Mouse (Mus musculus) hematopoietic stem cell, adult 5-6 weeks (primary cell): ENCODE measurements around the gene Ano4. TPM values are rescaled to one million over a fixed set of nuclear protein-coding genes. Genes with fewer than 3 reads are reported as not detected.
A peak's percentile ranks its signal among the peaks of the same experiment; 100 is the strongest.

Source experiments
- ATAC-seq, 2 experiments: fragments of 125-278 bp in 1 of 2; replicated peaks in 1 of 2; 2 replicates each; pipeline ENCODE4 v1.8.0; 2016 to 2017; ENCODE audit warnings: inconsistent platforms in 2 of 2, mild to moderate bottlenecking in 2 of 2, moderate number of reproducible peaks in 2 of 2, low read depth in 1 of 2, moderate TSS enrichment in 1 of 2; ENCODE audit not compliant: low FRiP score in 2 of 2, poor library complexity in 2 of 2, severe bottlenecking in 2 of 2, insufficient read depth in 1 of 2, low TSS enrichment in 1 of 2
- total RNA-seq: library from RNA; stranded (forward); fragments of 172-1452, 232-1000 nt; gene quantifications from 2 replicates; pipeline ENCODE4 v1.2.3, GENCODE M21; 2017

Ano4 gene
- total RNA-seq, 1 experiment from 2014 or later, result not detected

DNA sequence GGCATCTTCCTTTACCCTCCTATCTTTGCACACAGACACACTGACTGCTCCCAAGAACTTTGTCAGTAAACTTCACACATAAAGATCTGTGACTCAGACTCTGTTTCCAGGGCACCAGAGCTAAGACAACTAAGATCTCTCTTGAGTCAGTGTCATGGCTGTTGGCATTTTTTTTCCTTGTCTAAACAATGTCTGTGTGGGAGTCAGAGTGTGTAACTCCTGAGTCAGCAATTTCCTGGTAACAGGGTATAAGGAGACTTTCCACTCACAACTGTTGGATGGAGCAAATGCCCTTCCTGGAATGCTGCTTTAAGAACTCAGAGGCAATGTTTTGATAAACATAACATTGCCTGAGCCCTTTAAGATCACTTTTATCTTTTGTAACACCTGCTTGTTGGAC is 37.0 kb downstream of the Ano4 start:
- no peak for ATAC-seq

DNA sequence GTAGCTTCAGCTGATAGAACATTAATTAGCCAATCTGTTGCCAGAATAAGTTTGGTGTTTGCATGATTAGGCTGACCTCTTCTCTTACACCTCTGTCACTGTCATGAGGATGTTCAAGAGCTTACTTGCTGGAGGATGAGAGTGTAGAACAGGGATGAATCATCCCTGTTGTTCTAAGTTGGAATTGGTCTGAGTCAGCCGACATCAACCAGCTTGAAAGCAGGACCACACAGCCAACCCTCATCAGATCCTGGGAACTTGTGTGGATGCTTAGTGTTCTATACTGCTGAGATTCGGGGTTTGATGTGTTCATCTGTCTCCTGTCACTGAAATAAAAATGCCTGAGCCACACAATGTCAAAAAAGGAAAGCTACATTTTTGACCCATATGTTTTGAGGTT is 44.2 kb downstream of the Ano4 start:
- no peak for ATAC-seq

GRCm38 (mm10) chr10:89292784-89293183 is 51.8 kb downstream of the Ano4 start:
- ATAC-seq, result no peak

- ATAC-seq, result no peak
These were observed 53.9 kb downstream of the Ano4 start for GRCm38 (mm10) chr10:89290698-89291097.

DNA sequence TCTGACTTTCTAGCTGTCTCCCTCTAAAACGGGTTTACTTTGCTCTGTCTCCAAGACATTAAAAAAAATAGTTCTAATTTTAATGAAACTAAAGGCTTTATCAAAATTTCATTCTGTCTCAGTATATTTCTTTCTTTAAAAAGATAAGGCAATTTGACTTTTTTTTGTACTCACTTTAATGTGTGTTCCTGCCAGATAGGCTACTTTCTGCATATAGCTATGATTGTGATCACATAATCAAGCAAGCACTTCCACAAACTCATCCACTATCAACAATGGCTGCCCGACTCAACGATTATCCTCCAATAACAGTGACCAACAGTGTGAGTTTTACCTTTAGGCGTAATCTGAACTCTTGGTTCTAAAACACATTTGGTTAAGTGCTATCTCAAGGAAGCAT is 55.3 kb downstream of the Ano4 start:
- no peak for ATAC-seq

DNA sequence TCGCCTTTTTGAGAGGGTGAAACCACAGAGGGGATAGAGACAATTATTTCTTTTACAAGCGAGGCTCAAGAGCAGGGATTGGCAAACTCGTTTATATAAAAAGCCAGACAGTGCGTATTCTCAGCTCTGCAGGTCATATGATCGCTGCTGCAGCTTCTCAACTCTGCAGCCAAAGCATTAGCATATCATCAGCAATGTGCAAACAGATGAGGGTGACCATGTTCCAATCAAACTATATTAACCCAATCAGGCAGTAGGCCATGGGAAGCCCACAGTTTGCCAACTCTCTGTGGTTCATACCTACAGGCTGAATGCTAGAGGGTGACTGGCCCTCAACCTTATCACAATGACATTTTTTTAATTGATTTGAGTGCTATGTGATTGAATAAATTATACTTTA is 64.2 kb downstream of the Ano4 start:
- no peak for ATAC-seq

DNA sequence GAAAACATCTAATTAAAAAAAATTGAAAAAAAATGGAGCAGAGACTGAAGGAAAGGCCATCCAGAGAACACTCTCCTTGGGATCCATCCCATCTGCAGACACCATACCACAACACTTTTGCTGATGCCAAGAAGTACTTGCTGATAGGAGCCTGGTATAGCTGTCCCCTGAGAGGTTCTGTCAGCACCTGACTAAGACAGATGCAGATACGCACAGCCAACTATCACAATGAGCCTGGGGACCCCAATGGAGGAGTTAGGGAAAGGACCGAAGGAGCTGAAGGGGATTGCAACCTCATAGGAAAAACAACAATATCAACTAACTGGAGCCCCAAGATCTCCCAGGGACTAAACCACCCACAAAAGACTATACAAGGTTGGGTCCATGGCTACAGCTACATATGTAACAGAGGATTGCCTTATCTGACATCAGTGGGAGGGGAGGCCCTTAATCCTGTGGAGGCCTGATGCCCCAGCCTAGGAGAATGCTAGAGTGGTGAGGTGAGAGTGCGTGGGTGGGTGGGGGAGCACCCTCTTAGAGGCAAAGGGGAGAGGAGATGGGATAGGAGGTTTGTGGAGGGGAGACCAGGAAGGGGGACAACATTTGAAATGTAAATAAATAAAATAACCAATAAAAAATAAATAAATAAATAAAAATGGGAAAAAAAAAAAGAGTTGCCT is 71.4 kb downstream of the Ano4 start:
- ATAC-seq, result no peak

DNA sequence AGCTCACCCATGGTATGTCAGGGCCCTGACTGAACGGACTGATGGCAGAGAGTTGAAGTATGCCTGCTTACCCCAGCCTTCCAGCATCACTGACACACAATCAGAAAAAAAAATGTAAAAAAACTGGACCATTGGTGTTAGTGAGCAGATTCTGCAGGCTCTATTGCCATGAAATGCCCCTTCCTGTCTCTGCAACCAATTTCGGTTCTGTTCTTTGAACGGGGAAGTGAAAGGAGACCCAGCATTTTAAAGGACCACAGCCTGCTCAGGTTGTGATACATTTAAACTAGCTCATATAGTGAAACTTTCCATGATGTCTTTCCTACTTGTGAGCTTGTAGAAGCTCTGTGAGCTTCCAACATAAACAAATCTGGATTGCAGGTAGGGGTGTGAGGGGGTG is 77.2 kb downstream of the Ano4 start:
- ATAC-seq, result no peak

GRCm38 (mm10) chr10:89263396-89263795 is 81.2 kb downstream of the Ano4 start:
- no peak for ATAC-seq

- ATAC-seq, result no peak
These were observed 86.8 kb downstream of the Ano4 start for GRCm38 (mm10) chr10:89257457-89258381.

DNA sequence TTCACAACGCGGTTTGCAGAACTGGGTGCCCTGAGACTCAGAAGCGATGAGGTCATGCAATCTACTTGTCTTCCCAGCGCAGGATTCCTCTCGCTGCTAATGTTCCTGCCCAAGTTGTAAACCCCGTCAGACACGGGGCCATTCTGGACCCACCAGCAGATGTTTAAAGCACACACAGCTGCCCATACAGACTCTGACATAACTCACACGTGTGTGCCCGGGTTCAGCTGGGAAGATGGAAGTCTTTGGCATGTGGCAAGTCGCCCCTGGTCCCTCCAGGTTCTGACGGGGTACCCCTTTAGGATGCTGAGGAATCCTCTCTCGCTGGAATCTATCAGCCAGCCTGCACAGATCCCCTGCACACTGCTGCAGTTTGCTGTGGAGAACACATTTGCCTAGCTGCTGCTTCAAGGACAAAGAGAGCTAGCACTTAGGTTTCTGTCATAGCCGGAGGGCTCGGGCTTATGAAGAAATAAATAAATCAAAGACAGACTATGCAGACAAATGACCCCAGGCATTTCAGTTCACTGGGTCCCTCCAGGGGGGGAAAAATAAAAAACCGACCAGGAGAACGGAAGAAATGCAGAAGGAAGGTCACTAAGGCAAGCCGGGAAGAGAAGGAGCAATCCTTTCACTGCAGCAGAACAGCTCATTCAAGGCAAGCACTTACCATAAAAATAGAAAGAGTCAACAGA is 87.7 kb downstream of the Ano4 start:
- no peak for ATAC-seq

DNA sequence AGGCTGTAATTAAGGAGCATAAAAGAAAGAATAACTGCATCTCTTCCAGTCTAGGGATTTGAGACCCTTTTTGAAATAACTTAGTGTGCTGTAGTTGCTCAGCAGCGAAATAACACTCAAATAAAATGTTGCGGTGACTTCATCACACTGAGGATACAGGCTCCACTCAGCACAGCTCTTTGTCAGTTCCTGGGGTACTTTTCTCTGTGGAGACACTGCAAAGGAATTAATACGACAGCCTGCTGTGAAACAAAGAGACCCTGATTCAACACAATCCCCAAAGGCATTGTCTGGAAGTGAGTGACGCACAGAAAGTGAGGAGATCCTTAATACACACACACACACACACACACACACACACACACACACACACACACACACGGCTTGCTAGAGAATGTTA is 89.8 kb downstream of the Ano4 start:
- no peak for ATAC-seq

DNA sequence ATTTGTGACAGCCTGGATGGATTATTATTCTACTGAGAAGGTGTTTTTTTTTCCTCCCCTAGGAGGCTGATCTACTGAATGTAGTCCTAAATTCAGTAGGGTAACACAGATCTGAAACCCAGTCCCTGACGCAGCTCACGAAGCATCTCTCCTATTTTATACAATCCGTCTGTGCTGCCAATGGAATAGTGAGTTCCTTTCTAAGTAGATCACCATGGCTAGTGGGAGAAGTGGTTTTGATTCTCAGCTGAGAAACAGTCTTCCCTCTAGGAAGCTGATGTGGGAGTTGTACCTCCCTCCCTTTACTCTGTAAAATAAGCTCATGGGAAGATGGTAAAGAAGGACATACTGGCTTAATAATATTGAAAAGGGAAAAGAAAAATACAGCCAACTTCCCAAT is 90.8 kb downstream of the Ano4 start:
- ATAC-seq, result no peak

- ATAC-seq, result no peak
These were observed 91.9 kb downstream of the Ano4 start for GRCm38 (mm10) chr10:89252636-89253035.

DNA sequence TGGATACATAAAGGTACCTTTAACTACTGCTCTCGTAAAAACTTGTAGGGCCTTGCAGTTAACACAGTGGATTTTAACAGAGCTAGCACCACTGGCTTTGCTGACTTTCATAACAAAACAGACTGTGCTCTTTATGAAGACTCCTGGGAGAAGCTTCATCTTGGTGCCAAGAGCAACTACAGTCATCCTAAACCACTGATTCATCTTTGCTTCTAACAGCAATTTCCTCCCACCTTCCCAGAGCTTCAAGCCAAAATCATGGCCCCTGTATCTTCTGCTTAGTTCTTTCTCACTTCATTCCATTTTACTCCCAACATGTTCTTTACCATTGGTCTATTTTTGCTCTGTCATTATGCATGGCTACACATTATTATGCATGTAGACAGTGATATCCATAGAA is 100.8 kb downstream of the Ano4 start:
- no peak for ATAC-seq

DNA sequence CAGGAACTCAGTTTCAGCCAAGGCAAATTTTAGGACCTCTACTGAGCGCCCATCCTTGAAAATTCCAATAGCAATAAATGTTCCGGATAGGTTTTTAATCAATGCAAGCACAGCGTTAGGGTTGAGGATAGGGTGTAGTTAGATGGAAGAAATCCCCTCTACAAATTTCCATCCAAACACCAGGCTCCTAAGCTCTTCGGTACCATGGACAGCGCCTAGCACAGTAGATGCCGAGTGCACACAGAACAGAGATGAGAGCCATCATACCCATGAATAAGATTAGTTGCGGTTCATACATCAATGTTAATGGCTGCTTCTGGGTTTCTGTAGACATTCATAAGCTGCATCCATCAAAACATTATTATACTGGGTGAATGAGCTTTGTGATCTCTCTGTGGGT is 120.0 kb downstream of the Ano4 start:
- peak; percentile 46 to 51; a peak in 2 of 4 replicates for ATAC-seq

DNA sequence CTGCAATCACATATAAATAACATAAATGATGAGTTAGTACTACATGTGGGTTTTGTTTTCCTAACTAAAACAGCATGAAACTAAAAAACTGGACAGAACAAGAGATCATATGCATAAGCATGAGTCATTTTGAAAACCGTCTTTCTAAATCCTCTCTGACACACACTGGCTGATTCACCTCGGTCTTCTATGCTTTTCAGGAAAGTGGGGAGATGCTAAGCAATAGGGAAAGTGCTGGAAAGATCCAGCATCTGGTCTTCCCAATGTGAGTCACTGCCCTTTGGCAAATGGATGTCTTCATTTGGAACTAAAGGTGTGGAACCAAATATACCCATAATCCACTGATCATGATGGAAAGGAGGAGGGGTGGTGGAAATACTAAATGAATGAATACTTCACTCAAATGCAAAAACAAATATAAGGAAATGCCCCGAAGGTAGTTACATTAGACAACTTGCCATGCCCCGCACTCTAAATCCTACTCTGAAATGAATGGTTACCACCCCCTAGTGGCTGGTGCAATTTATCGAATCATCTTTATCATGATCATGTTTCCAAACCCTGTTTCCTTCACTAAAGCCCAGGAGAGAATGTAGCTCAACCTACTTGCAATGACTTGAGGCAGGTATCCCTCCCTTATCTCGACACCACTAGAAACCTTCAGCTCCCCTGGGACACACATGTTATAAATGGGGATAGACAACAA is 122.1 kb downstream of the Ano4 start:
- no peak for ATAC-seq

DNA sequence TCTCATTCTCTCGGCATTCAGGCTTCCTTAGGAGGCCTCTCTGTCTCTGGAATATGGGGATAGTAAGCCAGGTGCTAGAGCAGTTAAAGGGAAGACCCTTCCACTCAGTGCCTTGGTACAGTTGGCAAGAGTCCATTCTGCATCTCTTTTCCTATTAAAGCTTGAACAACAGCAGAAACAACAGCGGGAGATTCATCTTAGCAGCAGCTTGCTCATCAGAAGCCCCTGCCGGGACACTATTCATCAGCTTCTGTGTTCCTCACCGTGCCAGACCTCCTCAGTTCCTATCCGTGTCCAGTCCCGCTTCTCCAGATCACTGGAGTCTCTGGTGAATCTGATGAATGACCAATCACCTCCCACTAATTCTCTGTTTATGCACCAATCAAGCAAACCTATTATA is 128.5 kb downstream of the Ano4 start:
- no peak for ATAC-seq
